In genomic region chr9:43483906-43484305, GRCm38 (mm10) we compare ENCODE assay signal across 24 mouse cellular contexts.
A peak's percentile ranks its signal among the peaks of the same experiment; 100 is the strongest.
DNase-seq lines count a peak whose midpoint lies in the region; ATAC-seq and TF ChIP-seq lines count a peak whose summit lies in the region.
"Had no signal": no experiment of that assay in that cellular context is flagged by ENCODE, and none has a peak within 500 bp of the region (broad histone marks: within the 10 kb centered on the region; RNA-seq: fewer than 3 reads in every experiment).

No protein-coding gene starts in this region.

- H3K27me3 ChIP-seq in liver, embryonic 14.5 days (ENCODE audit: control insufficient read depth, insufficient read depth, low read length): no peaks in the 10 kb centered on the region
- H3K27me3 ChIP-seq in testis, adult 2 months (ENCODE audit: control insufficient read depth, insufficient read depth, low read length): no peaks in the 10 kb centered on the region
- H3K27me3 ChIP-seq: heart, embryonic 15.5 days; limb, embryonic 15.5 days had no signal

- TF ChIP-seq EP300 in liver, embryonic 14.5 days (IDR thresholded peaks at IDR 0.05; ENCODE audit: low read depth): no peak

- ATAC-seq in liver, embryonic 14.5 days (ENCODE audit: insufficient read depth): no peak
- ATAC-seq: activated CD4-positive, CD25-positive, alpha-beta regulatory T cell, adult 4 months had no signal

- no peak for DNase-seq in gastrocnemius, adult 2 months
- DNase-seq in gastrocnemius, postnatal 36 days: no peak
- no peak for DNase-seq in liver, embryonic 14.5 days (ENCODE audit: low read depth in 3 of 3, low spot score in 3 of 3)
- no peak for DNase-seq in liver
- DNase-seq in testis, postnatal 14 days (ENCODE audit: low spot score): no peak
- DNase-seq in adrenal gland, adult 2 months: no peak
- DNase-seq: adrenal gland, adult 8-10 months; cerebellum, adult 2 months; gastrocnemius, postnatal 14 days; kidney, adult 11 months; kidney, postnatal 25 days; lung, postnatal 10 days; right cerebral cortex, postnatal 4 days; thymus, postnatal 25 days had no signal

- no peak overlapping the region for H3K4me3 ChIP-seq in gastrocnemius, adult 2 months
- H3K4me3 ChIP-seq in liver, embryonic 14.5 days (ENCODE audit: insufficient read depth in 1 of 2, low read depth in 2 of 2, low read length in 2 of 2): no peak overlapping the region
- H3K4me3 ChIP-seq in testis, adult 2 months (ENCODE audit: control insufficient read depth, low read depth, low read length): no peak overlapping the region
- H3K4me3 ChIP-seq: erythroblast, embryonic 14.5 days; heart, embryonic 10.5 days; heart, embryonic 15.5 days; hindbrain, embryonic 12.5 days; limb, embryonic 10.5 days; limb, embryonic 15.5 days; midbrain, embryonic 10.5 days; neural tube, embryonic 13.5 days had no signal

- H3K4me1 ChIP-seq in liver, embryonic 14.5 days (replicated peaks; ENCODE audit: control insufficient read depth in 2 of 2, insufficient read depth in 2 of 2, low read length in 1 of 2): no peaks in the 10 kb centered on the region
- no peaks in the 10 kb centered on the region for H3K4me1 ChIP-seq in testis, adult 2 months (ENCODE audit: control insufficient read depth, insufficient read depth, low read length)
- H3K4me1 ChIP-seq: heart, embryonic 15.5 days; limb, embryonic 15.5 days; midbrain, embryonic 10.5 days had no signal

- H3K9ac ChIP-seq in liver, embryonic 14.5 days (replicated peaks): no peak overlapping the region
- H3K9ac ChIP-seq: heart, embryonic 15.5 days; hindbrain, embryonic 12.5 days; limb, embryonic 15.5 days; neural tube, embryonic 13.5 days had no signal

- H3K27ac ChIP-seq in gastrocnemius, adult 2 months: no peak overlapping the region
- H3K27ac ChIP-seq in liver, embryonic 14.5 days: no peak overlapping the region
- no peak overlapping the region for H3K27ac ChIP-seq in testis, adult 2 months (ENCODE audit: control insufficient read depth, insufficient read depth, low read depth, low read length)
- H3K27ac ChIP-seq: heart, embryonic 10.5 days; heart, embryonic 15.5 days; hindbrain, embryonic 12.5 days; limb, embryonic 10.5 days; limb, embryonic 15.5 days; midbrain, embryonic 10.5 days; neural tube, embryonic 13.5 days had no signal

- intact Hi-C loops in gastrocnemius, adult 2 months (cut with DNase I): no loop called here
- intact Hi-C loops in gastrocnemius, postnatal 36 days (cut with DNase I): loop anchor here (5.0 kb wide), 1 partner anchor 63 kb away; no protein-coding TSS in a partner anchor

- peak; percentile 10; the same call in 1 of the 2 replicates for TF ChIP-seq CTCF in gastrocnemius, adult 2 months (IDR thresholded peaks at IDR 0.05)
- TF ChIP-seq CTCF in liver, embryonic 14.5 days (IDR thresholded peaks at IDR 0.05; ENCODE audit: low read depth): peak; percentile 42
- peak; percentile 48; the same call in 1 of the 2 replicates for TF ChIP-seq CTCF in testis, adult 2 months (IDR thresholded peaks at IDR 0.05; ENCODE audit: control insufficient read depth, insufficient read depth, insufficient replicate concordance, low read depth, low read length)

- H3K4me2 ChIP-seq in liver, embryonic 14.5 days (ENCODE audit: low read depth): no peak overlapping the region
- H3K4me2 ChIP-seq: heart, embryonic 15.5 days; hindbrain, embryonic 12.5 days; limb, embryonic 15.5 days; neural tube, embryonic 13.5 days had no signal

- 53% methylated on average over 2 of the region's 2 CpGs for WGBS in liver, embryonic 14.5 days (ENCODE audit: insufficient replicate concordance)

- TF ChIP-seq POLR2A in testis, adult 2 months (IDR thresholded peaks at IDR 0.05; ENCODE audit: control insufficient read depth, low read depth, low read length): no peak

- H3K36me3 ChIP-seq in liver, embryonic 14.5 days (replicated peaks; ENCODE audit: control insufficient read depth, insufficient read depth, low read depth): no peaks in the 10 kb centered on the region
- no peaks in the 10 kb centered on the region for H3K36me3 ChIP-seq in testis, adult 2 months (ENCODE audit: control insufficient read depth, insufficient read depth, low read length)
- H3K36me3 ChIP-seq: heart, embryonic 10.5 days; heart, embryonic 15.5 days; hindbrain, embryonic 12.5 days; limb, embryonic 10.5 days; limb, embryonic 15.5 days; midbrain, embryonic 10.5 days; neural tube, embryonic 13.5 days had no signal

- no peaks in the 10 kb centered on the region for H3K9me3 ChIP-seq in liver, embryonic 14.5 days (ENCODE audit: control insufficient read depth, low read length)
- H3K9me3 ChIP-seq: heart, embryonic 10.5 days; heart, embryonic 15.5 days; limb, embryonic 10.5 days; limb, embryonic 15.5 days; midbrain, embryonic 10.5 days; neural tube, embryonic 13.5 days had no signal
